ENCODE assay signal across 7 mouse cellular contexts in the genomic region with DNA sequence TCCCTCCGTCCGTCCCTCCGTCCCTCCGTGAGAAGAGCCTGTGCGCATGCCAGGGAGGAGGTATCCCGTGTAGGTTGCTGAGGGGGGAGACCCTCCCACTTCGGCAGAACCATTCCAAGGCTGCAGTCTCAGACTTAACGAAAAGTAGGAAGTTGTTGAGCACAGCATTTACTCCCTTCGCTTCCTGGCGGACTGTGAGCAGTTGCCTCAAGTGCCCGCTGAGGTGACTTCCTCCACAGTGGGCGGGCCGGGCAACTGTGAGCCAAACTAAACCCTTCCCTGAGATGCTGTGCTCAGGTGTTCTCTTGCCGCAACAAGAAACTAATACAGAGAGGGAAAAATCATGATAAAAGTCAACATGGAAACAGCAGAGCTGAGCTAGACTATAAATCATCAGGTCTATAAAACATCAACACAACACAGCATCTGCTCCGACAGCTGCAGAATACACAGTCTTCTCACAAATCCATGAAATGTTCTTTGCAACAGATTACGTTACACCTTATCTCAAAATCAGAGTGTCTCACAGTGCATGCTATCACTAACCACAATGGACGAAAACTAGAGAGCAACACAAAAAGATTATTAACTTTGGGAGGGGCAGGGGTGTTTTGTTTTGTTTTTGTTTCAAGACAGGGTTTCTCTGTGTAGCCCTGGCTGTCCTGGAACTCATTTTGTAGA.
DNase-seq lines count a peak whose midpoint lies in the region; ATAC-seq lines count a peak whose summit lies in the region.

No protein-coding gene starts in this region.

- peaks cover 6% of the 10 kb centered on the region; the same call in 1 of the 2 replicates for H3K4me1 ChIP-seq in heart, embryonic 16.5 days (ENCODE audit: control insufficient read depth, insufficient read depth, low read length)

- H3K9me3 ChIP-seq in heart, embryonic 16.5 days (replicated peaks; ENCODE audit: control insufficient read depth, low read length), result no peaks in the 10 kb centered on the region

- peak; percentile 53 for DNase-seq in 416B (ENCODE audit: low read depth)
- peak; percentile 30 for DNase-seq in lung, postnatal 10 days
- DNase-seq in frontal cortex, adult 2 months (ENCODE audit: extremely low spot score in 1 of 2, low spot score in 1 of 2), result no peak
- no peak for DNase-seq in gastrocnemius, postnatal 4 days (ENCODE audit: low spot score in 2 of 2)
- DNase-seq in right cerebral cortex, adult 18-20 months, result no peak

- H3K9ac ChIP-seq in heart, embryonic 16.5 days (ENCODE audit: low read length), result peak overlapping the region; percentile 43; the same call in 1 of the 2 replicates

- H3K36me3 ChIP-seq in heart, embryonic 16.5 days (ENCODE audit: control insufficient read depth, insufficient read depth), result no peaks in the 10 kb centered on the region

- H3K27me3 ChIP-seq in heart, embryonic 16.5 days (ENCODE audit: control insufficient read depth, insufficient read depth, low read length), result no peaks in the 10 kb centered on the region

- peak overlapping the region; percentile 40 for H3K4me3 ChIP-seq in heart, embryonic 16.5 days (ENCODE audit: low read length)

- H3K27ac ChIP-seq in heart, embryonic 16.5 days (ENCODE audit: low read length), result no peak overlapping the region

- peak overlapping the region; percentile 65 for H3K4me2 ChIP-seq in heart, embryonic 16.5 days (ENCODE audit: low read depth, low read length)

- peak; percentile 65 for ATAC-seq in CD4-positive, CD25-positive, alpha-beta regulatory T cell, adult 4 months
- 0 out of 2 replicates have a peak, but pooled peaks have one; percentile 41 for ATAC-seq in heart, embryonic 16.5 days (replicated peaks; ENCODE audit: extremely low read depth, insufficient read depth, low FRiP score)

- WGBS in heart, embryonic 16.5 days, result 61% methylated on average over 17 of the region's 17 CpGs

Comparison
In these comparisons a context has a peak if more than half of its experiments do, and no peak if none do; other contexts are left out.
1. DNase-seq: peak in 416B (single experiment) and lung, postnatal 10 days (single experiment); none in frontal cortex, adult 2 months (0 of 2), gastrocnemius, postnatal 4 days (0 of 2) and right cerebral cortex, adult 18-20 months (single experiment).